Mouse (Mus musculus): ENCODE results near the gene Gtf2h3. TPM values are rescaled to one million over a fixed set of nuclear protein-coding genes. Genes with fewer than 3 reads are reported as not detected.
"Not testable (repeated sequence)": the region's sequence is repeated elsewhere in the genome, so short reads cannot be mapped to it uniquely, and the experiment has no call there.

The Gtf2h3 gene
- polyA plus RNA-seq, 1 experiment from 2014 or later = 90.0 TPM

GRCm38 (mm10) chr5:124540383-124540786, 38.6 kb upstream of the Gtf2h3 start, which contains the start of gene Tmed2:
Gene Tmed2, plus strand, starts transcription at chr5:124540695.
- H3K27me3 ChIP-seq = 0 out of 2 replicates have a peak, but pooled peaks cover 6% of the 10 kb centered on the region
- peak within 1 kb of the TSS; percentile 94 for H3K9ac ChIP-seq (replicated peaks)
- peak within 1 kb of the TSS; percentile 89 for H3K27ac ChIP-seq
- 1% methylated on average over 35 of the region's 35 CpGs for WGBS
- peaks cover 18% of the 10 kb centered on the region for H3K4me1 ChIP-seq (replicated peaks)
- peak within 1 kb of the TSS; percentile 72 for H3K4me2 ChIP-seq
- peaks cover 25% of the 10 kb centered on the region for H3K36me3 ChIP-seq
- H3K9me3 ChIP-seq = no peaks in the 10 kb centered on the region
- peak; percentile 92 for ATAC-seq (ENCODE audit: insufficient number of reproducible peaks, insufficient read depth, low FRiP score, low TSS enrichment, low read depth)
- peak within 1 kb of the TSS; percentile 98 for H3K4me3 ChIP-seq (replicated peaks)

GRCm38 (mm10) chr5:124540905-124541601, 37.9 kb upstream of the Gtf2h3 start:
- H3K4me3 ChIP-seq (replicated peaks) = peak overlapping the region; percentile 98
- peaks cover 18% of the 10 kb centered on the region for H3K4me1 ChIP-seq (replicated peaks)
- peaks cover 32% of the 10 kb centered on the region for H3K36me3 ChIP-seq
- 0% methylated on average over 54 of the region's 89 CpGs for WGBS
- H3K27me3 ChIP-seq = 0 out of 2 replicates have a peak, but pooled peaks cover 3% of the 10 kb centered on the region
- H3K27ac ChIP-seq = peak overlapping the region; percentile 89
- ATAC-seq (ENCODE audit: insufficient number of reproducible peaks, insufficient read depth, low FRiP score, low TSS enrichment, low read depth) = peak; percentile 62
- peak overlapping the region; percentile 72 for H3K4me2 ChIP-seq
- no peaks in the 10 kb centered on the region for H3K9me3 ChIP-seq
- H3K9ac ChIP-seq (replicated peaks) = peak overlapping the region; percentile 94

- H3K27ac ChIP-seq = peak overlapping the region; percentile 89; the same call in 1 of the 2 replicates
- peak overlapping the region; percentile 72 for H3K4me2 ChIP-seq
- ATAC-seq (ENCODE audit: insufficient number of reproducible peaks, insufficient read depth, low FRiP score, low TSS enrichment, low read depth) = no peak
- peak overlapping the region; percentile 98 for H3K4me3 ChIP-seq (replicated peaks)
- 0 out of 2 replicates have a peak, but pooled peaks cover 3% of the 10 kb centered on the region for H3K27me3 ChIP-seq
- 12% methylated on average over 8 of the region's 8 CpGs for WGBS
- peak overlapping the region; percentile 94 for H3K9ac ChIP-seq (replicated peaks)
- H3K9me3 ChIP-seq = no peaks in the 10 kb centered on the region
- peaks cover 16% of the 10 kb centered on the region for H3K4me1 ChIP-seq (replicated peaks)
- H3K36me3 ChIP-seq = peaks cover 37% of the 10 kb centered on the region
Measured at GRCm38 (mm10) chr5:124541602-124541973, 37.4 kb upstream of the Gtf2h3 start.

- Histone ChIP-seq H3K4me1 (replicated peaks) (peaks cover 11% of the 10 kb centered on the region; the same call in 1 of the 2 replicates), H3K36me3 (peaks cover 49% of the 10 kb centered on the region)
- H3K9me3 ChIP-seq; H3K27me3 ChIP-seq; H3K9ac ChIP-seq (replicated peaks); H3K27ac ChIP-seq; H3K4me3 ChIP-seq (replicated peaks); H3K4me2 ChIP-seq; ATAC-seq (ENCODE audit: insufficient number of reproducible peaks, insufficient read depth, low FRiP score, low TSS enrichment, low read depth): not testable (repeated sequence)
- 83% methylated on average over 4 of the region's 4 CpGs for WGBS
Measured at GRCm38 (mm10) chr5:124550737-124551136, 28.2 kb upstream of the Gtf2h3 start.

GRCm38 (mm10) chr5:124551349-124552093, 27.4 kb upstream of the Gtf2h3 start:
- 36% methylated on average over 5 of the region's 5 CpGs for WGBS
- H3K27ac ChIP-seq = peak overlapping the region; percentile 80
- not testable (repeated sequence) for ATAC-seq (ENCODE audit: insufficient number of reproducible peaks, insufficient read depth, low FRiP score, low TSS enrichment, low read depth); H3K27me3 ChIP-seq; H3K9me3 ChIP-seq
- H3K36me3 ChIP-seq = peaks cover 49% of the 10 kb centered on the region
- peak overlapping the region; percentile 75 for H3K9ac ChIP-seq (replicated peaks)
- H3K4me1 ChIP-seq (replicated peaks) = peaks cover 11% of the 10 kb centered on the region; the same call in 1 of the 2 replicates
- H3K4me3 ChIP-seq (replicated peaks) = peak overlapping the region; percentile 93
- peak overlapping the region; percentile 82 for H3K4me2 ChIP-seq

- Histone ChIP-seq H3K4me1 (replicated peaks) (peaks cover 11% of the 10 kb centered on the region; the same call in 1 of the 2 replicates), H3K9me3 (no peaks in the 10 kb centered on the region), H3K9ac (replicated peaks) (peak overlapping the region; percentile 75), H3K4me3 (replicated peaks) (peak overlapping the region; percentile 93), H3K4me2 (peak overlapping the region; percentile 82), H3K27ac (peak overlapping the region; percentile 80), H3K27me3 (no peaks in the 10 kb centered on the region), H3K36me3 (peaks cover 49% of the 10 kb centered on the region)
- no peak for ATAC-seq (ENCODE audit: insufficient number of reproducible peaks, insufficient read depth, low FRiP score, low TSS enrichment, low read depth)
- WGBS = 11% methylated on average over 9 of the region's 9 CpGs
Measured at GRCm38 (mm10) chr5:124552094-124552472, 26.9 kb upstream of the Gtf2h3 start.

- H3K27me3 ChIP-seq = no peaks in the 10 kb centered on the region
- peak; percentile 74 for ATAC-seq (ENCODE audit: insufficient number of reproducible peaks, insufficient read depth, low FRiP score, low TSS enrichment, low read depth)
- H3K27ac ChIP-seq = peak within 1 kb of the TSS; percentile 80
- no peaks in the 10 kb centered on the region for H3K9me3 ChIP-seq
- H3K4me3 ChIP-seq (replicated peaks) = peak within 1 kb of the TSS; percentile 93
- peak within 1 kb of the TSS; percentile 82 for H3K4me2 ChIP-seq
- H3K36me3 ChIP-seq = peaks cover 49% of the 10 kb centered on the region
- H3K4me1 ChIP-seq (replicated peaks) = peaks cover 11% of the 10 kb centered on the region; the same call in 1 of the 2 replicates
- peak within 1 kb of the TSS; percentile 75 for H3K9ac ChIP-seq (replicated peaks)
- under 1% methylated on average over 66 of the region's 66 CpGs for whole genome bisulfite sequencing
Measured at GRCm38 (mm10) chr5:124552558-124553307, 26.2 kb upstream of the Gtf2h3 start, which contains the start of gene Ddx55. Gene Ddx55, plus strand, starts transcription at chr5:124552864.

GRCm38 (mm10) chr5:124553607-124554006, 25.3 kb upstream of the Gtf2h3 start:
- Histone ChIP-seq H3K27ac (no peak overlapping the region), H3K36me3 (peaks cover 50% of the 10 kb centered on the region), H3K9me3 (no peaks in the 10 kb centered on the region), H3K4me3 (replicated peaks) (peak overlapping the region; percentile 93; the same call in 1 of the 2 replicates), H3K9ac (replicated peaks) (no peak overlapping the region), H3K27me3 (no peaks in the 10 kb centered on the region), H3K4me1 (replicated peaks) (peaks cover 11% of the 10 kb centered on the region; the same call in 1 of the 2 replicates), H3K4me2 (peak overlapping the region; percentile 82)
- no peak for ATAC-seq (ENCODE audit: insufficient number of reproducible peaks, insufficient read depth, low FRiP score, low TSS enrichment, low read depth)
- WGBS = 65% methylated on average over 6 of the region's 6 CpGs

GRCm38 (mm10) chr5:124555145-124555544, 23.8 kb upstream of the Gtf2h3 start:
- ATAC-seq (ENCODE audit: insufficient number of reproducible peaks, insufficient read depth, low FRiP score, low TSS enrichment, low read depth) = no peak
- Histone ChIP-seq H3K4me3 (replicated peaks) (no peak overlapping the region), H3K4me2 (no peak overlapping the region), H3K9ac (replicated peaks) (no peak overlapping the region), H3K27ac (no peak overlapping the region), H3K36me3 (peaks cover 62% of the 10 kb centered on the region), H3K27me3 (no peaks in the 10 kb centered on the region), H3K9me3 (no peaks in the 10 kb centered on the region), H3K4me1 (replicated peaks) (peaks cover 11% of the 10 kb centered on the region; the same call in 1 of the 2 replicates)
- 84% methylated on average over 1 of the region's 1 CpGs for WGBS

- no peaks in the 10 kb centered on the region for H3K4me1 ChIP-seq (replicated peaks)
- no peaks in the 10 kb centered on the region for H3K9me3 ChIP-seq
- H3K4me2 ChIP-seq = no peak overlapping the region
- H3K27ac ChIP-seq = no peak overlapping the region
- no peak overlapping the region for H3K9ac ChIP-seq (replicated peaks)
- peaks cover 99% of the 10 kb centered on the region for H3K36me3 ChIP-seq
- 87% methylated on average over 12 of the region's 12 CpGs for WGBS
- no peak for ATAC-seq (ENCODE audit: insufficient number of reproducible peaks, insufficient read depth, low FRiP score, low TSS enrichment, low read depth)
- no peaks in the 10 kb centered on the region for H3K27me3 ChIP-seq
- H3K4me3 ChIP-seq (replicated peaks) = no peak overlapping the region
Measured at GRCm38 (mm10) chr5:124571068-124571467, 7.9 kb upstream of the Gtf2h3 start.
